Mouse (Mus musculus) liver, postnatal 0 days (tissue): ENCODE measurements around the gene Gse1.

Experiments used
- CTCF ChIP-seq: sonication (generic); IDR thresholded peaks from 2 replicates; pipeline ENCODE4 v1.5.1; 2016; ENCODE audit warnings: antibody characterized with exemption, low read depth
- EP300 ChIP-seq: IDR thresholded peaks from 2 replicates; pipeline ENCODE4 v1.6.1; 2016; ENCODE audit warnings: antibody characterized with exemption, low read depth, mild to moderate bottlenecking

GRCm38 (mm10) chr8:120369956-120370355, 141.7 kb downstream of the Gse1 start:
- TF ChIP-seq CTCF (peak; percentile 33; the same call in 1 of the 2 replicates), EP300 (peak; percentile 99)
